Mouse (Mus musculus) embryonic stem cell, embryonic (primary cell): Measurements from ENCODE around the gene Igf2r.

Experiments used
- CTCF ChIA-PET, 4 experiments: fragments of 300-600 bp in 2 of 4; fragments of 350-600 bp in 2 of 4; sonication (Branson Sonifier 250); formaldehyde crosslinking; loops; one replicate each; lab custom pipeline; 2022; ENCODE audit warnings: inconsistent platforms in 2 of 4; lab: Charles Lee
- POLR2A ChIA-PET, 4 experiments: fragments of 300-600 bp in 2 of 4; fragments of 350-600 bp in 2 of 4; sonication (Branson Sonifier 250); formaldehyde crosslinking; loops; one replicate each; lab custom pipeline; 2022; ENCODE audit warnings: antibody characterized with exemption in 4 of 4, inconsistent platforms in 1 of 4; lab: Charles Lee

The Igf2r gene

DNA sequence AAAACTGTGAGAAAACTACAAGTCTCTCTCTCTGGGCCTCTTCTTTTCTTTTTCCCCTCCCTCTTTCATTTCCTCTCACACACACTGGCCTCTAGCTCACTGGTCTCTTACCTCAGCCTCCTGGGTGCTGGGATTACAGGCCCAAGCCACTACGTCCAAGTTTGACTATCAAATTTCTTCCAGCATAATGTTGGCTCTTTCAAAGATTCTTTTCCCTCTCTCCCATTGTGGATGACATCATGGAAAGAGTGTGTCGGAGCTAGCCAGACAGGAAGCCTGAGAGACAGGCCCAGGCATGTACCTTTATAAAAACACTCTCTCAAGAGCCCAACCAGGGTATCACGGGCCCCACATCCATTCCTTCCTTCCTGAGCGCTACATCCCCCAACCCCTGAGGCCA is 22.0 kb upstream of the Igf2r start:
- POLR2A ChIA-PET, result interaction anchor here in 2 of 4 experiments (0.9 to 1.6 kb wide), 3 partner anchors 9 to 39 kb away, joined by 3 to 5 read pairs (median 4); no protein-coding TSS in a partner anchor

DNA sequence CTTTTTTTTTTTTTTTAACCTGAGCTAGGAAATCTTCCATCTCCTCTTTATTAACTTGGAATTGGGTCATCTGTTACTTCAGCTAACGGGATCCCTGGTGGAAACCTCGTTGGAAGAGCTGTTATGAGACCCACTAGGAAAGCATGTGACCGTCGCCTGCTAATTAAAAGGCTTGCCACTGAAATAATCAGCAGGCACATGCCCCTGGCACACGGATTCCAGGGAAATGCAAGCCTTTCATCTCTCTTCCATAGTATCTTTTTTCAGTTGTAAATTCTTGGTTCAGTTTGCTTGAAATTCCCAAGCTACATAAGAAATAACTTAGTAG is 21.6 kb upstream of the Igf2r start:
- CTCF ChIA-PET, result interaction anchor here in 1 of 4 experiments (0.6 kb wide), 1 partner anchor 257 kb away, joined by 3 read pairs; no protein-coding TSS in a partner anchor

More for the DNA sequence above, 22.0 kb upstream of the Igf2r start:
- CTCF ChIA-PET, result interaction anchor here in 1 of 4 experiments (0.6 kb wide), 1 partner anchor 258 kb away, joined by 3 read pairs; no protein-coding TSS in a partner anchor

DNA sequence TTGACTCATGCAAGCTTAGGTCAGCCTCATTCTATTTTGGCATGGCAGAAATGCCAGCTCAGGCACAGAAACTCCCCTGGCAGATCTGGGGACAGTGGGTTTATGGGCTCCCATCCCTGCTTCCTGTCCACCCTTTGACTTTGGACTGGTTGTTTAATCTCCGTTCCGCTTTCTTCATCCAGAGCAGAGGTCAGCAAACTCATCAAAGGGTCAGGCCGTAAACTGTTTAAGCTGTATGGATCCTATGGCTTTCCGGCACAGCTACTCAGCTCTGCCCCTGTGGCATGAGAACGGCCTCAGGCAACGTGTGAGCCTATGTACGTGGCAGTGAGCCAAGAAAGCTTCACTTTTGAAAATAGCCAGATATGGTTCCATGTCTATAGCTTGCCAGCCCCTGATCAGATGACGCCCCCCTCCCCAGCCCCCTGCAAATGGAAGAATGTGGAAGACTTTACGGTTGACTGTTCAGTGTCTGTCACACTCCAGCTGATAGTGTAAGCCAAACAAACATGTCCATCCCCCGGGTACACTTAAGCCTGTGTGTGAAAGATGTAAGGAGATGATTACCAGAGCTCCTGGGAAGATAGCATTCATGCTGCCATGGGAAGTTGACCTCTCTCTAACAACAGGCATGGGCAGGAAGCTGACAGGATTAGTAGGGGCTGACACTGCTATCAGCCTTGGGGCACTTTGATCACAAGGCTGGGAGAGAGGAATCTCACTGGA is 21.1 kb upstream of the Igf2r start:
- POLR2A ChIA-PET, result interaction anchor here in 2 of 4 experiments (0.6 to 1.6 kb wide), 7 partner anchors 10 to 54 kb away, joined by 3 to 5 read pairs (median 4); no protein-coding TSS in a partner anchor
- CTCF ChIA-PET, result interaction anchor here in 1 of 4 experiments (0.6 kb wide), 1 partner anchor 257 kb away, joined by 3 read pairs; no protein-coding TSS in a partner anchor

More for the DNA sequence above, 21.6 kb upstream of the Igf2r start:
- POLR2A ChIA-PET, result interaction anchor here in 2 of 4 experiments (0.9 to 1.6 kb wide), 4 partner anchors 9 to 38 kb away, joined by 3 to 5 read pairs (median 4); no protein-coding TSS in a partner anchor

GRCm38 (mm10) chr17:12782861-12783847 is 13.7 kb upstream of the Igf2r start:
- ChIA-PET POLR2A (no interaction called here), CTCF (interaction anchor here in 1 of 4 experiments (0.6 kb wide), 1 partner anchor 105 kb away, joined by 3 read pairs; no protein-coding TSS in a partner anchor)

DNA sequence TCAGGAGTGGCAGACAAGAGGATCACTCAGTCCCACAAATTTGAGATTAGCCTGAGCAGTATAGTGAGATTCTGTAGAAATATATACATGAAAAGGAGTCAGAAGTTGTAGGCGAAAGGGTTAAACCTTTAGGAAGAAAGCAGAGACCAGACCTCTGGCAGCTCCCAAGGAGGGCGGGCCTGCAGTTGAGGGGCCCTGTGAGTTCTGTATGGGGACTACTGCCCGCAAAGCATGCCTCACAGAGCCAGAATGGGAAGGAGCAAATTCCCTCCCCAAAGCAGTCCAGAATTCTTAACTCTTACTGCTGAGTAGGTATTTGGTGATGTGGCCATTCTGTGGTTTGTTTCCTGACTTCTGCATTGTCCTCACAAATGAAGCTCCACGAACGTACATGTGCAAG is 11.6 kb upstream of the Igf2r start:
- CTCF ChIA-PET, result no interaction called here
- POLR2A ChIA-PET, result interaction anchor here in 1 of 4 experiments (0.6 kb wide), 1 partner anchor 56 kb away, joined by 3 read pairs; no protein-coding TSS in a partner anchor

GRCm38 (mm10) chr17:12780125-12780524 is 10.7 kb upstream of the Igf2r start:
- POLR2A ChIA-PET, result interaction anchor here in 1 of 4 experiments (1.4 kb wide), 1 partner anchor 10 kb away, joined by 7 read pairs; no protein-coding TSS in a partner anchor
- CTCF ChIA-PET, result interaction anchor here in 1 of 4 experiments (0.7 kb wide), 1 partner anchor 808 kb away, joined by 6 read pairs; no protein-coding TSS in a partner anchor

- ChIA-PET POLR2A (interaction anchor here in 1 of 4 experiments (1.4 to 1.6 kb wide), 2 partner anchors 9 to 11 kb away, joined by 5 to 7 read pairs; partner anchors contain the start of gene Igf2r), CTCF (no interaction called here)
Measured at GRCm38 (mm10) chr17:12779442-12779841, 10.0 kb upstream of the Igf2r start.

GRCm38 (mm10) chr17:12773956-12774355 is 4.5 kb upstream of the Igf2r start:
- POLR2A ChIA-PET, result interaction anchor here in 1 of 4 experiments (1.5 kb wide), 1 partner anchor 17 kb away, joined by 4 read pairs; no protein-coding TSS in a partner anchor

GRCm38 (mm10) chr17:12770500-12770899 is 1.0 kb upstream of the Igf2r start:
- ChIA-PET CTCF (no interaction called here), POLR2A (interaction anchor here in 2 of 4 experiments (0.7 to 3.6 kb wide), 8 partner anchors 9 to 35 kb away, joined by 3 to 17 read pairs (median 3); no protein-coding TSS in a partner anchor)

More at GRCm38 (mm10) chr17:12773956-12774355, 4.5 kb upstream of the Igf2r start:
- CTCF ChIA-PET, result interaction anchor here in 2 of 4 experiments (0.5 to 0.7 kb wide), 2 partner anchors 24 to 25 kb away, joined by 5 to 6 read pairs; no protein-coding TSS in a partner anchor

GRCm38 (mm10) chr17:12768415-12769379 is 767 bp downstream of the Igf2r start:
- ChIA-PET POLR2A (interaction anchor here in 3 of 4 experiments (0.6 to 3.6 kb wide), 16 partner anchors 10 to 915 kb away, joined by 3 to 17 read pairs (median 4); no protein-coding TSS in a partner anchor), CTCF (no interaction called here)

DNA sequence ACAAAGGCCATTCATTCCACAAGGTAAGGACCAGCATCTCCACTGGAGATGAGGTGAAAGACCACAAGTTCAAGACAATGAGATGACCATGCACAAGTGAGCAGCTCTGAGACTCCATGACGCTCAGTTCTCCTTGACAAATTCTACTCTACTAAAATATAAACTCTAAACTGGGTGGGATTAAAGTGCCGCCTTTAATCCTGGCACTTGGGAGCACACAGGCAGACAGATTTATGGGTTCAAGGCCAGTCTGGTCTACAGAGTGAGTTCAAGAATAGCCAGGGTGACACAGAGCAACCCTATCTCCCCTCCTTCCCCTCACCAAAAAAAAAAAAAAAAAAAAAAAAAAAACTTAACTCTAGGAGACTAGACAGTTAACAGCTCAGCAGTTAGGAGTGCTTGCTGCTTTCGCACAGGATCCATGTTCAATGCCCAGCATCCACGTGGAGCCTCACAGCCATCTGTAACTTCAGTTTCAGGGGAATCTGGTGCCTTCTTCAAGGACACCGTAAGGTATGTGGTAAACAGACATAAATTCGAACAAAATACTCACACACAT is 2.1 kb downstream of the Igf2r start:
- POLR2A ChIA-PET, result interaction anchor here in 2 of 4 experiments (0.7 to 3.6 kb wide), 10 partner anchors 8 to 47 kb away, joined by 3 to 17 read pairs (median 3); no protein-coding TSS in a partner anchor
- CTCF ChIA-PET, result interaction anchor here in 2 of 4 experiments (0.6 to 0.7 kb wide), 2 partner anchors 9 to 60 kb away, joined by 3 read pairs; no protein-coding TSS in a partner anchor

DNA sequence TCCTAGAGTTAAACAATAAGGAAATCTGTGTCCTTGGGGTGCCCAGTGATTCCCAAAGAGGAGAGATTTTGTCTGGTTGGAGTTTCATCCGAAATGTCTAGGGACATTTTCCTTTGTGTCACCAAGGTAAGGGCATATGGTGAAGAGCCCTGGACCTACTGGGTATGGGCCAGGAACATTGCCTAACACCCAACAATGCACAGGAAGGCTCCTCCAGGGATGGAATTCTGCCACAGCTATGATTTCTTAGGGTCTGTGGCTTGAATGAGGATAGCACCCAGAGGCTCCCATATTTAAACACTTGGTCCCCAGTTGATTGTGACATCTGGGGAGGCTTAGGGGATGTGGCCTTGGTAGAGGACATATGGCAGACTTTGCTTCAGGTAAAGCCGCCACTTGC is 6.1 kb downstream of the Igf2r start:
- CTCF ChIA-PET, result no interaction called here
- POLR2A ChIA-PET, result interaction anchor here in 1 of 4 experiments (1.3 kb wide), 1 partner anchor 22 kb away, joined by 4 read pairs; no protein-coding TSS in a partner anchor

DNA sequence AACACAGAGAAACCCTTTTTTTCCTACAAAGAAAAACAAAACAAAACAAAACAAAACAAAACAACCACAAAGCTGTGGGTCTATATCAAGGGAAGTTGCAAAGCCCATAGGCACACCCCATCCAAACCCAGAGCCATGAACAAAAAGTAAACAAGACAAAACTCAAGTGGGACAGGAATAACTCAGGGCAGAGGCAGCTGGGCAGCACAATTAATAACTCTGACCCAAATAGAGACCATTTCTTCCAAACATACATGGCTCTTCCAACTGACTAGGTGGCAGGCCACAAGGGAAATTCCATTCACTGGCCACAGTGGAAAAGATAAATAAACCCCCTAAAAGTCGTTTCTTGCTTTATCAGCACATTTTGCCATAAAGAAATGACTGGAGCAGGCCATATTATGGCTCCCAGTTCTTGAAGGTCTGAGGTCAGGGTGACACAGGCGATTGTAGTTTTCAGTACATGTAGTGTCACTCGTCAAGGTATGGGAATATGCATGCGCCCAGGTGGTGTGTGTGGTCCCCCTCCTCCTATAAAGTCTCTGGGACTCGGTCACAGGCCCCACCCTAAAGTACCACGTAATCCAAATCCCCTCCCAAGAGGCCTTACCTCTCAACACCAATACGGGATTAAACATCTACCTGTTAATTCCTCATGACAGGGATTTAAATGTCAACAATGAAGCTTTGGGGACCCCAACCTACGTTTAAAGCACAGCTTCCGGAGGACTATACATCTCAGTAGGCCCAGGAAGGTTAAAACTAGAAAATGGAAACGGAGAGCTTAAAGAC is 8.9 kb downstream of the Igf2r start:
- POLR2A ChIA-PET, result interaction anchor here in 2 of 4 experiments (1.0 to 3.4 kb wide), 4 partner anchors 9 to 149 kb away, joined by 3 to 17 read pairs (median 4); partner anchors contain the start of gene Igf2r (in 1 of the 2)
- CTCF ChIA-PET, result no interaction called here

DNA sequence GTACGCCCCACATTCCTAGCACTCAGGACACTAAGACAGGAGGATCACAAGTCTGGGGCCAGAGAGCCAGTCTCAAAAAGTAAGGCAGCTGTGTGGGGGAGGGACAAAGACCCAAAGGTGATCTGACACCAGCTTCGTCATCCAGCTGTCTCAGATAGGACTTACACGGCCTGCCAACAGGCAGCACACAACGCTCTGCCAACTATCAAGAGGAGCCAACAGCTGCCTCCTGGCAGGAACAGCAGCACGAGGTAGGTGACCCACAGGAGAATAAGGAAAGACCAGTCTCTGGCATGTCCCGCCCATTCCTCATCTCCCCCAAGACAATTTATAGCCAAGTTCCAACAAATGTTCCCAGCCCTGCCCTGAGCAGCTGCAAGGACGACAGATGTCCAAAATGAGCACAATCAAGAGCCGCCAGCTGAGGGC is 9.8 kb downstream of the Igf2r start:
- CTCF ChIA-PET, result no interaction called here

More for the DNA sequence above, 9.8 kb downstream of the Igf2r start:
- POLR2A ChIA-PET, result interaction anchor here in 2 of 4 experiments (1.1 to 3.4 kb wide), 4 partner anchors 9 to 18 kb away, joined by 3 to 17 read pairs (median 4); partner anchors contain the start of gene Igf2r (in 1 of the 2)
